Mouse (Mus musculus) embryonic fibroblast, embryonic 13.5 days (primary cell): Measurements from ENCODE around the gene Slc8b1.

Experiments used
- CTCF ChIP-seq: IDR thresholded peaks from 2 replicates; pipeline ENCODE4 v1.5.1; 2011; ENCODE audit warnings: mild to moderate bottlenecking, control low read depth, low read length, moderate library complexity, borderline replicate concordance; ENCODE audit not compliant: insufficient read depth
- POLR2A ChIP-seq: IDR thresholded peaks from 2 replicates; pipeline ENCODE4 v1.6.1; 2011; ENCODE audit warnings: low read depth, mild to moderate bottlenecking, control low read depth, low read length, moderate library complexity

DNA sequence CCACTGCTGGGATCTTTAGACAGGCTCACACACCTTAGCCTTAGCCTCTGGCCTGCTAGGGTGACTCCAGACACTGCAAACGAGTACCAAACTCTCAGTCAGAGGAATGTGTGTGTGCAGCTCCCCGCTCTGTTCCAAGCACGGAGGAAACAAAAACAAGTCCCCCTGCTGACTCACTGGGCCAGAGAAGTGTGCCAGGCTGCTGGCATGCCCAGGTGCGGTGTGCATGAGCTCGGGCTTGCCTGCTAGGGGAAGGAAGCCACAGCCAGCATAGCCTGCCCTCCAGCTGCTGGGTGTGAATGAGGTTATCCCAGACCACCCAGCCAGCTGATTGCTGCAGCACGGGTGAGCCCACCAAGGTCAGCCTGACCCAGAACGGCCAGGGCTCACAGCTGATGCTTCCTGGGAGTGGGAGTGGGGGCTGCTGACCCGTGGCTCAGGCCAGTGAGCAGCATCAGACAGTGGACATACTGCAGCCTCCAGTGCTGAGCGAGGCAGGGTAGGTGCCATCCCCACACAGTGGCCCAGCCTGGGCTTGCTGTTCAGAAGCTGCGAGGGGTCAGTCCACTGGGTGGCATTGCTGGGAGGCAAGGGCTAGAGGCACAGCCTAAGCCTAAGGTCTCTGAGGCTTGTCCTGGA, 15.8 kb upstream of the Slc8b1 start:
- no peak for TF ChIP-seq CTCF
- TF ChIP-seq POLR2A = no peak
